Mouse (Mus musculus) layer of hippocampus, postnatal 36 days (tissue): ENCODE measurements at regions not wholly inside any gene's neighbourhood (a gene's known extent, or its start where the extent isn't known, plus 50 kb on each side); places are given as distances from the start of the nearest gene placed in this dataset.
"Not testable (repeated sequence)": the region's sequence is repeated elsewhere in the genome, so short reads cannot be mapped to it uniquely, and the experiment has no call there.

Experiments used
- DNase-seq, 2 experiments: peaks; one replicate each; pipeline ENCODE4 v3.0.0; 2022

DNA sequence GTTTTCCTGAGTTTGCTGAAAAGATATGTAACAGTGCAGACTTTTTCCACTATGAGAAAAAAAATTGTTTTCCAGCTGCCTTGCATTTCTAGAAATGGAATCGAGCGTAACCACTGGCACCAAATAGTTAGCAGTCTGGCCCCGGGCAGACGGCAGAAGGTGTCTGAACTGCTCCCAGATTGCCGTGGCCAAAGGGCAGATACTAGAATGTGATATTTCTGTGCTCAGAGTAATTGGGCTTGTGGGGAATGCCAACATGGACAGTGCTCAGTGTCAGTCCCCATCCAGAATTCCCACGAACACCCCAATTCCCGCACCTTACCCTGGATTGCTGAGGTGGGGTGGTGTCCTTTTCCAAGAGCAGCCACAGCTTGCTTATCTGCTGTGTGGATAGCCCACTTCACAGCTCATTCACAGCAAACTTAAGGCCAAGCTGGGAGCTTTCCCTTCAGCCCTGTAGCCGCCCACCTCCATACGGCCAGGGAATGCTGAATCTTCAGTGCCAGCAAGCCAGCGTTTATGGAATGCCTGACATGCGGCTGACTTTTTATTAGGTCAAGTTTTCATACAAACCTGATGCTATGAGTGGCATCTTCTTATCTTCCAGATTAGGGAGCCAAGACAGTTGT, 148.1 kb downstream of the Enc1 start:
- DNase-seq, result peak in 1 of 2 experiments; percentile 30

DNA sequence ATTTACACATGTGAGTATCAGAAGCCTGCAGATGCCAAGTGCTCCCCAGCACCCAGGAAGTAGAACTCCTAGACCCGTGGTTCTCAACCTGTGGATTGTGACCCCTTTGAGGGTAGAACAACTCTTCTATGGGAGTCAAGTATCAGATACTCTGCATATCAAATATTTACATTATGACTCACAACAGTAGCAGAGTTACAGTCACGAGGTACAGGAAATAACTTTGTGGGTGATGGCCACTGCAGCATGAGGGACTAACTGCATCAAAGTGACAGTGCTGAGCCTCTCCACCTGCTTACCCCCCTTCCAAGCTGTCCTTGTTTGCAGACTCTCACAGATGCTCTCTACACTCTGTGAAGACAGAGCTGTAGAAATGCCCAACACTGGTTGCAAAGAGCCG, 145.6 kb downstream of the Enc1 start:
- no peak for DNase-seq

DNA sequence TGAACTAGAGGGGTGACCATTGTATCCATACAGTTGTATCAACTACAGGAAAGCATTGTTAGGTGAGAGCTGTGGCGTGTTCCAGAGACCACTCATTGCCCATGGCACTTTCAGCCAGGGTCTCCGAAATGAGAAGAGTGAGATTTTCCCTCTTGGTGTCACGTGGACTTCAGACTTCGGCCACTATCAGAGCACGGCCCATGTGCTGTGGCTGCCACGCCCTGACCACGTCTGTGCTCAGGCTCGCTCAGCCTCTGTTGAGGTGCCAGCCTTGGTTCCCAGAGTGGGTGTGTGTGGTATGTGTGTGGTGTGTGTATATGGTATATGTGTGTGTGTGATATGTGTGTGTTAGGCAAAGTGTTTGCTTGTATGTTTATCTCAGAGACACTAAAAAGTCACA, 144.6 kb downstream of the Enc1 start:
- no peak for DNase-seq

DNA sequence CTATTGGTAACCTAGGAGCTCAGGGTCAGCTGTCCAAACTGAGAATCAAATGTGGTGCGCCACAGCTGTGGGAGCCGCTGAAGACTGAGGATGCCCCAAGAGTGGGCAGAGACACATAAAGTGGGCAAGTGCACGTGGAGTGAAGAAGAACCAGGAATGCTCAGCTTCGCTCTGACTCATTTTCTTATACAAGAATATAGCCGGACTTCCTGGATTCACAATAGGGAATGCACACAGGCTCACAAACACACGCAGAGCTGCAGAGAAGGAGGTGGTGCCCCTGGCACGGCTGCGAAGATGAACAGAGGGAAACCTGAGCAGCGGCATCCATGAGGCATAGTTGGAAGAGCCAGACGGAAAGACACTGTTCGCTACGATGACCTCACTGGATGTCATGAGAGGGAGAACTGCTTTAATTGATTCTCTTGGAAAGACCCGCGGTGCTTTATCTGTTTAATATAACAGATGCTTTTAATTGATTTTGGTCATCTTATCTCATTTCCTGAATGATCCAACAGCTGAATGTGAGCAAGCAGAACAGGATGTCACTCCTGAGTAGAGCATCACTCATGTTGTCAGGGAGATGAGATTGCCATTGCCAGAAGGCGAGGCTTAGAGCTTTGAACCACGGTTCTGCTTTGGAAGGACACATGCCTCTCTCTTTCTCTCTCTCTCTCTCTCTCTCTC, 143.3 kb downstream of the Enc1 start:
- no peak for DNase-seq

DNA sequence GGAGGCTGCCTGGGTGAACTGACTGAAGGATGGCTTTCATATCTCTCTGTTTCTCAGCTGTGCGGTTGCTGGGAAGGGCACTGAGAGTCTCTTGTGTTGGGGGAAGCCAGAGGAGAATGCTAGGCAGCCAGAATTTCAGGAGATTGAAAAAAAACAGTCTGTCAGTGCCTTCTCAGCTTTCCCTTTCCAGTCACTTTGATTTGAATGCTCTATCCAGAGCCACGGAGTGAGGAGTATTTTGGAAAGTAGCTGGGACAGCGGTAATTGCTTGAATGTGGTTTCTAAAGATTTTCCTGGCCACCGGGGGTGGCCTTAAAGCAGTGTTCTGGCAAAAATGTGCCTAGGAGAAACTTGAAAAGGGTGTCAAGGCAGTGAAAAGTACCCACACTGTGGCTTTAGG, 142.4 kb downstream of the Enc1 start:
- DNase-seq, result no peak

DNA sequence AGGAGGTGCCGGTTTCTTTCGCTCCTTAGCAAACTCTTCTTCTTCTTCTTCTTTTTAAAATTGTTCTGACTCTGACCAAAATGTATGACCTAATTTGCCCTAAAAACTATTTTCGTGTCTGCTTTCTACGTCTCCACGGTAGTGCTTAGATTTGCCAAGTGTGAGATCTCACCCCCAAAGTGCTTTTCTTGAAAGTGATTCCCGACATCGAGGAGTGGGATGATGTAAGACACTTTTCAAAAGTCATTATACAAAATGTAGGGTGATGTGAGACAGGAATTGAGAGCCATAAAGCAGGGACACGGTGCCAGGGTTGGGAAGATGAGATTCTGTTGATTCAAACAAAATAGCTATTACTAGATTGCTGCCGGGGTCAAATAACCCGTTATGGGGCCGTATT, 139.5 kb downstream of the Enc1 start:
- DNase-seq, result no peak

DNA sequence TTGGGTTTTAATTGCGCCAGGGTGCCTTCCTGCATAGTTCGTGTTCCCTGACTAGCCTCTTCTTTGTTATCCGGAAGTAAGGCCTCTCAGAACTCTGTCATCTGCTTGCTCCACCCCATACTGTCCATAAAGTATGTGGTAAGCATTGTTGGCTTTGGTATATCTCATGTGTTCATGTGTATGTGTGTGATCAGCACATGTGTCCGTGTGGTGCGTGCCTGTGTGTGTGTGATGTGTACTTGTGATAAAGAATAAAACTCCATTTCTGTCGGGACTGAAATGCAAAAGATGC, 135.3 kb downstream of the Enc1 start:
- no peak for DNase-seq

DNA sequence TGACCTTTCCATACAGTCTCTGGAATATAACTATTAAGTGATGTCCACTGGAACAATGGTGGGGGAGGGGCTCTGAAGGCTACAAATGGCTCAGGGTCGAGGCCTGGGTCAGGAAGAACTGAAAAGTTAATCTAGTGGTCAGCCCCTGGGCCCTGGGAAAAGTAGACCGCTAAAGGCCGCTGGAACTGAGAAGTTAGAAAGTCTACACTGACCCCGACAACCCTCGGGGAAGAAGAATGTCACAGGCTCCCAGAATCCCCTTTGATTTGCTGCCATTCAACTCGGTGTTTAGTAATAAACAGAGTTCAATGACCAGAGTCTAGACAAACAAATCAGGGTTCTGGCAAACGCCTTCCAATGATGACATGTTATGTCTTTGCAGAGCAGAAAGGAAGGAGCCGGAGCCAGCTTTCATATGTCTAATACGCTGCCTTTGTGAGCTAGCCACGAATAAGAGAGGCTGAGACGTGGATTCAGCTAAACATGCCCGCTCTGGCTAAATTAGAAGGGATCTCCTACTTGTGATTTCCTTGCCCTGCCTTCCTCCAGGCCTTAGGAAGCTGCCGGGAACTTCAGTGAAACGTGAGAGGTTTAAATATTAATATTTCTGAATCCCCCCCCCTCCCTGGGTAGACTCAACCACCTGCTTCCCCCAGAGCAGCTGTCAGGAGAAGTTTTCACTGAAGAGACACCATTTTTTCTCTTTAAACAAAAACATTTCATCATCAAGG, 134.8 kb downstream of the Enc1 start:
- no peak for DNase-seq

DNA sequence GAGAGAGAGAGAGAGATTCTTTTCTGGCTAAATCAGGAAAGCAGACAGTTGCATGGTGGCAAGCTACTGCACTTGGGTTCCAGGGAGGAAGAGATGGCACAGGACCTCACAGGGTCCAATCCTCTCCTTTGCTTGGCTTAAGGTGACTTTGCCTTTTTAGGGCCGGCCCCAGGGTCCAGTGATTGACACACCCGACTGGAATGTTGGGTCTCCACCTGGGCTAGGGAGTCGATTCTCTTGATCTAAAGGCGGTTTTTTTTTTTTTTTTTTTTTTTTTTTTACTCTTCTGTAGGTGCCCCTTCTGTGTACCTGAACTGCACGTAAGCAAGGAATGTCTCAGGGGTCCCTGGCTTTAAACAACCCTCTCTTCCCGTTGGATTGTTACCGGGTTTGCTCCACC, 131.4 kb downstream of the Enc1 start:
- DNase-seq, result no peak

DNA sequence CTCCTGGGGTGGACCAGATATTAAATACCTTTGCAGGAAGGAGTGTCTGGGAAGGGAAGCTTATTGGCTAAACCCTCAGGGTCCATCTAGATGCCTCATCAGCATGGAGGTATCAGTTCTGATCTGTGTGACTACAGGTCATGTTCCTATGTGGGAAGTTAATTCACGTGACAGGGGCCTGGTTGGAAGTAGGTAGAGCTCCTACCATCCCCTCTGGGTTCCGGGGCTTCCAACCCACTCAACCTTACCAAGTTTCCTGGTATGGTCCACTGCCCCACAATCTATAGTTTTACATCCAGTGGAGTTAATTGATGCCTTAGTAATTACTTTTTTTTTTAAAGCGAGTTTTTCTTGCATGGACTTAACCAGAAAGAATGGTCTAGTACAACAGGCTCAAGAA, 130.3 kb downstream of the Enc1 start:
- no peak for DNase-seq

DNA sequence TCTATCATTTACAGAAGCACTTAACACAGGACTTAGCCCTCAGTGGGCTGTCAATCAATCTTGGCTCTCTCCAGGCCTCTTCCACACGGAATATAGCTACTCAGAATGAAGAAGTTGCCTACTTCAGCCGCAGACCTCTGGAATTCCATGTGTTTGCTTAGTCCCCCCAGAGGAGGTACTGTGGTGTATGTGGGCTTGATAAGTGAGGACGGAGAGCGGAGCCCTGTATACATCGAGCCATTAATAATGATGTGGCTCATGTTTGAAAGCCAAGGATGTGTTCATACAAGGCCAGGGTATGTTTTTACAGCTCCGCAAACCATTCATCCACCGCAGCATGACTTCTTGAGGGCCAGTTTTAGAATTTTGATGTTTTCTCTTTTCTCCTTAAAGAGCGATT, 125.8 kb downstream of the Enc1 start:
- DNase-seq, result no peak

DNA sequence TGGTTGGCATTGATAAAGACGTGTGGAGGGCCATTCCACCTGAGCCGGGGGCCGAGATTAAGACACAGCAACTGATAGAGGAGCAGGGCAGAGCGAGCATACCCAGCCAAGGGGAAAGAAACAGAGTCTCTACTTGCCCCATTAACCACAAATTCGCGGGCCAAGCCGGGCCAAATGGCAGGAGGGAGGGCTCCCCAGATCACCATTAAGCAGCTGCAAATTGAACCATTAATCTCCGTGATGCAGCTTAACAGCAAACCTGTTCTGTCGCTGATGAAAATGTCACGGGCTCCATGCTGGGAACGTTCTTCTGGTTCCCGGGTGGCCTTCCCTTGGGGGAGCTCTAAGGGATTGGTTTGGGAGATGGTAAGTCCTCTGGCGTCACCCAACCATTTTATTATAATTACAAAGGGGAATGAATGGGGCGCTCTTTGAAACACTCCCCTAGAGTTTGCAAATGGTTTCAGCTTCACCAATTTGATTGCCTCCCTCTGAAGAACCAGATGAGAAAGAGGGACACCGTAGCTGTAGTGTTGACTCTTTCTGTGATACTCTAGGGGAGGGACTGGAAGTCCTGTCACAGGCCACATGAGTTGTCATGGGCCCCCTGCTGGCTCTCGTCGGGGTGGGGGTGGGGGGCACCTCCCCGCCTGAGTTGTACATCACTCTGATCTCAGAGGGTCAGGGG, 124.8 kb downstream of the Enc1 start:
- DNase-seq, result no peak

DNA sequence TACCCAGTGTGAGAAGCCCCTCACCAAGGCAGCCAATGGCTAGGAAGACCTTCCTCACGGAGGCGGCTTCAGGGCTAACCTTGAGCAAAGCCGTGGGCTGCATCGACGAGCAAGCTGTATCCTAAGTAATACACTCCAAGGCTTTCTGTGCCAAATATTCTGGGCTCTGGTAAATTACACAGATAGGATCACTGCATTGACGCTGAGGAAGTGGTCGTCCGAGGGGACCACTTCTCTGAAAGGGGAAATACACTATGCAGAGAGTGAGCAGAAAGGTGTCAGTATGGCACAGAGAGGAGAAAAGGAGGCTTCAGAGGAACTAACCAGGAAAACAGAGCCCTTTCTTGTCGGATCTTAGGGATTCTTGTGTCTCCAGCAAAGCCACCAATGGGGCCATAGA, 124.1 kb downstream of the Enc1 start:
- no peak for DNase-seq

DNA sequence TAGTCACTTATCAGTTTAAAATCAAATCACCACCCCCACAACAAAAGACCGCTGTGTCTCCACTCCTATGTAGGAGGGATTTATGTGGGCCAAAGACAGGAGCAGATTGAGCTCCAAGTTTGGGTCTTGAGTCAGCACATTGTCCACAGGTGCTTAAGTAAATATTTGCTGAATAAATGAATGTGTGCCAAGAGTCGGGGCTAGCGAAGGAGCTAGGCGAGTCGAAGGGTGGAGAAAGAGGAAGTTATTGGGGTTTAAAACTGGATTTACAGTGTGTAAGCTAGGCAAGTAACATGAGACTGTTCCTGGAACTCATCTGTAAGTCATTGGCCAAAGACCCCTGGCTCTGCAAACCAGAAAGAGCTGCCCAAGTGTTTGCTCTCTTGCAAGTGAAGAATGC, 122.9 kb downstream of the Enc1 start:
- no peak for DNase-seq

DNA sequence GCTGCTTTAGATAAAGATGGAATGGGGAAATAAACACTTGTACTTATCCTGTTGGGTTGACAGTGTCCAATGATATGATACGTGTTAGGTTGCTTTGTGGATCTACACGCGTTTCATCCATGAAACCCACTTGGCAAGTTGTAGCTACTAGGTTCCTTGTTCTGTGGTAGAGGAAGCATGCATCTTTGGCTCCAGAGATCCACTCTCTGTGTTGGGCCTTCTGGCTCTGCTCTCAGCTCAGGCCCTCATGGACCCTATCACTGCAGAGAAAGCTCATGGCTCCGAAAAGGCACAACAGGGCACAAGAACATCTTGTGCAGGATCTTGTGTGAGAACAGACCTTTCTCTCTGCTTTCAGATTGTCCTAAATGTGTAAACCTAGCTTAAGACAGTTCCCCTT, 122.3 kb downstream of the Enc1 start:
- DNase-seq, result no peak

DNA sequence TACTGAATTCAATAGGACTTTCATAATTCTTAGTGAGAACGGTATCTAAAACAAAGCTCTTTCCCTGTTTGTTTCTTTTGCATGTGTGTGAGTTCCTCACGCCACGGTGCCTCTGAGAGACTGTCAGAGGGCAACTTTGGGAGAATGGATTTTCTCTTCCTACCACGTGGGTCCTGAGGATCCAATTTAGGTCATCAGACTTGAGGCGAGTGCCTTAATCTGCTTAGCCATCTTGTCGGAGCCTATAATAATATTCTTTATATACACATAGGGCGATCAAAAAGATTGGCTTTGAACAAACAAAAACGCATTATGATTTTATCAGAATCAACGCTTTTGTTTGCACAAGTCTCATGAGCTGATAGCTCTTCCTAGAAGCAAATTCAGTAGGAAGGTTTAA, 119.6 kb downstream of the Enc1 start:
- no peak for DNase-seq

DNA sequence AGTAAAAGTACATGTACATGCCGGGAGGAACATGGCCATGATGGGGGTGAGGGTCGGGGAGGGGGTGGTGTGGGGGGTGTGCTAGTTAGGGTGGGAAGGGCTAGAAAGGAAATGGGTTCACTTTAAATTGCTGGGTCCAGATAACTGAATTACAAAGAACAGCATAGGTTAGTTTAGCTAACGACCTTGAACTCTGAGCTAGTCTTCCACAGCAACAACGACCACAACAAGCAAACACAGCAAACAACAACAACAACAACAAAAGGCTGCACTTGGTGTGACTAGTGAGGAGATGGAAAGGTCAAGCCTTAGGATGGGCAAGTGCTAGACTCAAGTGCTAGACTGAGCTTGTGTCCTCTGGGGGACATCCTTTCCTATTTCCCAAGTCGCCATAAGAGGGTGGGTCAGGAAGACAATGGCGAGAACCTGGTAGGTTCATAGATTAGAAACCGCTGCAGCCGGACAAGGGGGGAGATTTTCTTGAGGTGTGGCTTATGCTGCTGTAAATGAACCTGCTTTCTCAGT, 117.9 kb downstream of the Enc1 start:
- no peak for DNase-seq

DNA sequence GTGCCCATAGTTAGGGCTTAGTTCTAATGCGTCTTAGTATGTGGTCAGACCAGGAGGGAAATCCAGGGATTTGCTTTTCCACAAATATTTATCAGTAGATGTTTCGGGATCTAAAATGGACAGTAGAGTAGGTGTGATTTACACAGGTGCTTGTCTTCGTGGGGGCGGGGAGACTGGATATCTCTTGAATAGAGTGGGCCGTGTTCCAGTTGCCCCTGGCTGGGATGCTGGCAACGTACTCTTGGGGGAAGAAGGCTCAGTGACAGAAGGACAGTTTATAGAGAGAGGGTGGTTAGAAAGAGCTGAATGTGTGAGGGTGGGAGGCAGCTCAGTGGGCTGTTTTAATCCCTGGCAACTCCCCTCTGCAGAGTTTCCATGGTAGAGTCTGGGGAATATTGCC, 117.4 kb downstream of the Enc1 start:
- DNase-seq, result no peak

DNA sequence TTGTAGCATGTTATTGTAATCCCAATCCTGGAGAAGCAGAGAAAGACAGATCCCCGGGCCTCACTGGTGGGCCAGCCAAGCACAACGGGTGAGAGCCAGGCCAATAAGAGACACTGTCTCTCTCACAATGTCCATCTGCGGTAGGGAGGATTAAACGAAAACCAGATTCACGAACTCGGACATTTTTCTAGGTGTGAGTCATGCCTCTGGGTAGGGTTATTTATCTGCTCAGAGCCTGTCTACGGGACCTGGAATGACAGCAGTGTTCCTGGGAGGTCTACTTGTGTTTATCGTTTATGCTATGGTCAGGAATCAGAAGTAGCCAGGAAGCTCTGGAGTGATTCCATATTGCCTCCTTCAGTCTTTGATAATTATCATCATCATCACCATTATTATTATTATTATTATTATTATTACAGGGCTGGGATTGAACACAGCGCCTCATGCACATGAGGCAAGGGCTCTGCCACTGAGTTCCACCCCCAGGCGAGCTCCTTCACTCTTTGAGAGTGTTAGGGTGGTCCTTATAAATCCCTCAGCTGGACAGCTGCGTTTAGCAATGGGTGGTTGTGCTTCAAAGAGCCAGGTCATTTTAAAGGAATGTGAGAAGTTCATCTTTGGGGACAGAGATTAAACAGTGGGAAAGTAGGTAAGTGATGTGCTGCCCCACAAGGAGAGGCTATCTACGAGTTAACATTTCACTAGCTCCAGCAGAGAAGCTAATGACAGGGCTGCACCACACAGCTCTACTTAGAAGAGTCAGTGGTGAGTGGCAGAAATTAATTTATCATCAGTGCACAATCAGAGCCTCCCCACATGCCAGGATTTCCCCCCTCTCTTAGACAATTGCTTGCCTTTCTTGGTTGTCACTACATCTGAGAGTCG, 116.3 kb downstream of the Enc1 start:
- DNase-seq, result no peak

DNA sequence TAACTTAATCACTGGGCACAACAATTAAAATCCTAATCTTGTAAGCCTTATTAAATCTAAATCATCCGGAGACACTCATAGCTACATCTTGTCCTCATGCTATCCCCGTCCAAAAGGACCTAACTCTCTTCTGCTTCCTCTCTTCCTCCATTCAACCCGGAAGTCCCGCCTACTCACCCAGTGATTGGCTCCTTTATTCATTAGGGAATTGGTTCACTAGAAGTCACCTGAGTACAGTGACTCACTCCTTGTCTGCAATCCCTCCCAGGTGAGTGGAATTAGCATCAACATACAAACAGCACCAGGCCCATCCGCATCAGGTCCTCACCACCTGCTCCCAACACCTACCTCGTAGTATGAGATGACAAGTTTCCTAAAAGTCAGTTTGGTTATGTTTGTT, 114.5 kb downstream of the Enc1 start:
- DNase-seq, result not testable (repeated sequence)

DNA sequence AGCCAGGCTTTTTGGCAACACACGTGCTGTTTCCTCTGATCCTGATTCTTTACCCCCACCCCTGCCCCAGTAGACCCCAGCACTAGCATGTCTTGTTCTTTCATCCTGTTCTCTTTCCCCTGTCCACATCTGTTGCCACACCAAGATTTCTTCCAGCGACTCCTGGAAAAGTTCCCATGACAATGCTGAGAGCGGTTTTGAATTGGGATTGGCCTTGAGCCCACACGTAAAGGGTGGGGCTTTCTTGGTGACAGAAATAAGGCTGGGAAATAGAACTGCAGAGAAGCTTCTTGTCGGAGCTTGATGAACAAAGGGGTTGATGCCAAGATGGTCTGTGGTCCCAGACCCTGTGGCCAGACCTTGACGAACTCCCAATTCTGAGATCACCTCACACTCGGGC, 106.8 kb downstream of the Enc1 start:
- DNase-seq, result no peak

DNA sequence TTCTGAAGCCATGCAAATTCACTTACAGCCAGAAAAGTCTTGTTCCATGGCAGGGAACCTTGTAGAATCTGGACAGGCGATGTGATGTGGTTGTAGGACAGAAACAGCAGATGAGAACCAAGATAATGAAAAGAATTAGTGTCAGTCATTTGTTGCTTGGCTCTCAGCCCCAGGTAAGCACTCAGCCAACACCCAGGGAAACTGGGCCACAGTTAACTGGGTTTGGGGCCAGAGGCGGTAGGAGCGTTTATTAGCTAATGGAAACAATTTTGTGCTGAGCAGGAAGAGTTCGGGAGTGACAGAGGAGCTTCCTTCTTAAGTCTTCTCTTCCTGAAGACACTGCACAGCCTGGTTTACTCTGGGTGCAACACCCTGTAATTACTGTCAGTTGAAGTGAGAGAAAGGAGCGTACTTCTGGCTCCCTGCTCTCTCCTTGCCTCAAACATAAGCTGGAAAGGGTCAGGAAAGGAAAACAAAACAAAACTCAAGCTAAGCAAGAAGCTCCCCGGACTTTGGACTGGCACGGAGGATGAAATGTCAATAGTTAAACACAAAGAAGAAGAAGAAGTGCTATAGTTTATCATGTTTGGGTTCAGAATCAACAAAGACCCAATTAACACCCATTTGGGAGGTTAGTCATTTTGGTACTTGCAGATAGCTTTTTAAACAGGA, 100.4 kb downstream of the Enc1 start:
- DNase-seq, result no peak
